Mouse (Mus musculus) lung, adult 2 months (tissue): ENCODE measurements at regions not wholly inside any gene's neighbourhood (a gene's known extent, or its start where the extent isn't known, plus 50 kb on each side); places are given as distances from the start of the nearest gene placed in this dataset.

Source experiments
- DNase-seq: peaks from one replicate; pipeline ENCODE4 v3.0.0; 2022
- H3K4me1 ChIP-seq: fragments of 200-500 bp; 2 replicates; pipeline ENCODE4 v1.6.1; 2011; ENCODE audit warnings: low read length; ENCODE audit not compliant: control insufficient read depth, insufficient read depth
- H3K4me3 ChIP-seq: fragments of 200-500 bp; replicated peaks from 2 replicates; pipeline ENCODE3; 2011; ENCODE audit warnings: low read depth, mild to moderate bottlenecking, control low read depth, low read length; ENCODE audit errors: extremely low read depth
- CTCF ChIP-seq: fragments of 200-500 bp; IDR thresholded peaks from 2 replicates; pipeline ENCODE4 v1.5.1; 2011; ENCODE audit warnings: mild to moderate bottlenecking, low read length, control low read depth; ENCODE audit not compliant: insufficient read depth
- POLR2A ChIP-seq: fragments of 200-500 bp; IDR thresholded peaks from 2 replicates; pipeline ENCODE4 v1.6.1; 2011; ENCODE audit warnings: low read depth, mild to moderate bottlenecking, control low read depth, low read length, borderline replicate concordance; ENCODE audit errors: extremely low read depth
- WGBS: fragments of 180-500 bp; shearing (Covaris S2); methylation state at CpG from one replicate; pipeline ENCODE4 v1.1.7; 2018; 5-methylcytosine and 5-hydroxymethylcytosine counted together

- DNase-seq, result no peak
- no peak overlapping the region for H3K4me3 ChIP-seq
- 47% methylated on average over 6 of the region's 6 CpGs for WGBS
- no peaks in the 10 kb centered on the region for H3K4me1 ChIP-seq
- TF ChIP-seq CTCF (no peak), POLR2A (no peak)
Observed at GRCm38 (mm10) chrX:42360973-42361372, 128.5 kb upstream of the Tex13c2 start.

- Histone ChIP-seq H3K4me3 (no peak overlapping the region), H3K4me1 (no peaks in the 10 kb centered on the region)
- TF ChIP-seq POLR2A (no peak), CTCF (no peak)
- WGBS, result 52% methylated on average over 15 of the region's 15 CpGs
- no peak for DNase-seq
Observed at GRCm38 (mm10) chrX:42361400-42362028, 128.0 kb upstream of the Tex13c2 start.

GRCm38 (mm10) chrX:42364137-42364536 is 125.4 kb upstream of the Tex13c2 start:
- WGBS, result 51% methylated on average over 1 of the region's 1 CpGs
- DNase-seq, result no peak
- no peak overlapping the region for H3K4me3 ChIP-seq
- no peak for TF ChIP-seq CTCF
- no peaks in the 10 kb centered on the region for H3K4me1 ChIP-seq

DNA sequence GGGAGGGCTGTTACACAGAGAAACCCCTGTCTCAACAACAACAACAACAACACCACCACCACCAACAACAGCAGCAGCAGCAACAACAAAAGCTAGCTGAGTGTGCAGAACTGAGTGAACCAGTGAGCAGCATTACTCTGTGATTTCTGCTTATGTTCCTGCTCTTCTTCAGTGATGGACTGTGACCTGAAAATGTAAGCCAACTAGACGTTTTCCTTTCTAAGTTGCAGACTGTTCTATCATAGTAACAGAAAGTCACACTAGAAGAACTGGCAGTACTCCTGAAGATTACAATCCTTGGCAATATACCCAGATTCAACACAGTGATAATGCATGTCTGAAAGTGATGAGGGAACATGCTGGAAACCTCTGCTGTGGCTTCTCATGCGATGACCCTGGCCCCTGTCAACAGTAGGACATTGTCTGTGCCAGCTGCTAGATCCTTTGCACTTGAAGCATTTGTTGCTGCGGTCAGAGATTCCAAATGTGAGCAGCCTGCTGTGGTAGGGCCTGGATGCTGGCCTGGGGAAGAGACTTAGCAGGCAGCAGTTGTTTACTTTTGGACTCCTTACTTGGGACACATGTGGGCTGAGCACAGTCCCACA is 115.6 kb upstream of the Tex13c2 start:
- WGBS, result 37% methylated on average over 3 of the region's 3 CpGs
- no peak for TF ChIP-seq CTCF
- TF ChIP-seq POLR2A, result no peak
- no peak overlapping the region for H3K4me3 ChIP-seq
- H3K4me1 ChIP-seq, result no peaks in the 10 kb centered on the region
- no peak for DNase-seq

DNA sequence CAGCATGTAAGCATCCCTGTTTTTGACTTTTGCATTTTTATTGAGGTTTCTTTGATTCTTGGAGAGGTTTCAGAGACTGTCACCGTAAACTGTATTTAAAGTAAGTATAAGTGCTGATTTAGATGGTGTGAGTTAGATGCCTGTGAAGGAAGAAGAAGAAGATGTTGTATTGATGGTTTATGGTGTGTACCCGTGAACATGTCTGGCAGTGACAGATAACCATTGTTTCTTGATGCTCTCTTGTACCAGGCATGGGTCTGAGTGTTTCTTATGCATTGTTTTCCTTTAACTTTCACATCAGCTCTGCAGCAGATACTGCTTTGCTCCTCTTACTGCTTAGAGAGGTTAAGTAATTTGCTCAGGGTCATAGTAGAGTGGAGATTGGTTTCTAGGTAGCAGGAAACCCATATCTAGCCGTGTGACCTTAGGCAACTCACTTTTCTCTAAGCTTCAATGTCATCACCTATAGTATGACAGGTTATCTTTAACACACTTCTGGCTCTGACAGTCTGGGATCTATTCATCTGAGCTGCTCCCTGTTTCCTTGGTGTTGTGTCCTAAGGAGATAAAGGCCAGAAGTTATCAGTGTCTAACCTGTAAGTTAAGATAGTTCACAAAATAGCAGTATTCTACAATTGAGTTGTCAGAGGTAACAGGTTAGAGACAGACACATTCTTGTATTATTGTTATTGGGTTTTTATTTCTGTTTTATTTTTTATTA is 95.5 kb upstream of the Tex13c2 start:
- TF ChIP-seq POLR2A, result no peak
- no peak for TF ChIP-seq CTCF
- WGBS, result 63% methylated on average over 3 of the region's 3 CpGs
- Histone ChIP-seq H3K4me1 (no peaks in the 10 kb centered on the region), H3K4me3 (no peak overlapping the region)
- no peak for DNase-seq

DNA sequence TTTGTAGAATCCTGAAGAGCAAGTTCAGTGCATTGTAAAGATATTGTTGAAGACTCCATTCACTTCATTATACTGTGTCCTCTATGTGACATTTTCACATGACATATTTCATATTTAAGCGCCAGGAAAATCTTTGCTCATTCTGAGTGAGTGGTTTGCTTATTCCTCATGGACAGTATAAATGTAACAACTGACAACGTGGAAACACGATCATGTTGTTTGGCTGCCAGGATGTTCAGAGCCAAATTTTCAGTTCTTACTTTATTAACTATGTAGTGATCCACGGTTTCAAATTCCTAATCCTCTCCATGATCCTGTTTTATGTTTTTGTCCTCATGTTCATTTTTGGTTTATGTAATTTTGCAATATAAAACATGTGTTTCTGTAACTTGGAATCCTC is 93.0 kb upstream of the Tex13c2 start:
- no peak overlapping the region for H3K4me3 ChIP-seq
- 64% methylated on average over 4 of the region's 4 CpGs for WGBS
- no peak for TF ChIP-seq CTCF
- TF ChIP-seq POLR2A, result no peak
- H3K4me1 ChIP-seq, result no peaks in the 10 kb centered on the region
- DNase-seq, result no peak

DNA sequence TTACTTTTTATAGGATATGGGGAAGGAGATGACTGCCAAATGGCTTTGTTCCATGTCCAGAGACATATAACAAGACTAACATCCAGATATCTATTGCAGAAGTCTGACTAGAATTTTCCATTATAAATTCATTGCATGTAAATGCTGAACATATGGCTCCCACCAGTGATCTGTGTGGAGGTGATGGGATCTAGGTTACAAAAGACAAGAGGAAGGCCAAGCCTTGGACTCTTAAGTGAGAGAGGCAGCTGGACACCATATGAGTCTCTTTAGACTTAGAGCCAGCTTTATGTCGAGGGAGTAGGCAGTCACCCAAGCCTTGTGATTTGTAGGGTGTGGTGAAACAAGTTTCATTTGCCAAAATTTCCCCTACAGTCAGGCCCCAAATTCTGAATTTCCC is 90.7 kb upstream of the Tex13c2 start:
- DNase-seq, result no peak
- WGBS, result 36% methylated on average over 1 of the region's 1 CpGs
- Histone ChIP-seq H3K4me3 (no peak overlapping the region), H3K4me1 (no peaks in the 10 kb centered on the region)
- TF ChIP-seq POLR2A (no peak), CTCF (no peak)

DNA sequence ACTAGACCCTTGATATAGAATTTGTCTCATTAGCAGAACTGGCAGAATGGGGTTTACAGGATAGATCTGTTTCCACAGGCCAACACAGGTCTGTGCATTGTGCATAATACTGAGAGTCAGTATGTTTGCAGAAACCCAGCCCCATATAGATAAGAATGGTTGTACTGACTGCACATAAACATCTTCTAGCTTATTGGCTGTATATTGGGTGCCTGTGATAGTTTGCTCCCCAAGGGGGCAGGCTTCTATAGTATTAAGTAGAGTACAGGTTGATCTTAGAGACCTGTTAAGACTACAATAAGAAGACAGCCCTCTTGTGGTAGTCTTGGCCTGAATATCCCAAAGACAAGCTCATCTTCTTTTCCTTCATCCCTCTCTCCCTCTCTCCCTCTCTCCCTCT is 90.1 kb upstream of the Tex13c2 start:
- TF ChIP-seq CTCF (no peak), POLR2A (no peak)
- DNase-seq, result no peak
- Histone ChIP-seq H3K4me3 (no peak overlapping the region), H3K4me1 (no peaks in the 10 kb centered on the region)

- TF ChIP-seq CTCF (no peak), POLR2A (no peak)
- Histone ChIP-seq H3K4me3 (no peak overlapping the region), H3K4me1 (no peaks in the 10 kb centered on the region)
- DNase-seq, result no peak
- WGBS, result 75% methylated on average over 1 of the region's 1 CpGs
Observed at GRCm38 (mm10) chrX:42401091-42401490, 88.4 kb upstream of the Tex13c2 start.

DNA sequence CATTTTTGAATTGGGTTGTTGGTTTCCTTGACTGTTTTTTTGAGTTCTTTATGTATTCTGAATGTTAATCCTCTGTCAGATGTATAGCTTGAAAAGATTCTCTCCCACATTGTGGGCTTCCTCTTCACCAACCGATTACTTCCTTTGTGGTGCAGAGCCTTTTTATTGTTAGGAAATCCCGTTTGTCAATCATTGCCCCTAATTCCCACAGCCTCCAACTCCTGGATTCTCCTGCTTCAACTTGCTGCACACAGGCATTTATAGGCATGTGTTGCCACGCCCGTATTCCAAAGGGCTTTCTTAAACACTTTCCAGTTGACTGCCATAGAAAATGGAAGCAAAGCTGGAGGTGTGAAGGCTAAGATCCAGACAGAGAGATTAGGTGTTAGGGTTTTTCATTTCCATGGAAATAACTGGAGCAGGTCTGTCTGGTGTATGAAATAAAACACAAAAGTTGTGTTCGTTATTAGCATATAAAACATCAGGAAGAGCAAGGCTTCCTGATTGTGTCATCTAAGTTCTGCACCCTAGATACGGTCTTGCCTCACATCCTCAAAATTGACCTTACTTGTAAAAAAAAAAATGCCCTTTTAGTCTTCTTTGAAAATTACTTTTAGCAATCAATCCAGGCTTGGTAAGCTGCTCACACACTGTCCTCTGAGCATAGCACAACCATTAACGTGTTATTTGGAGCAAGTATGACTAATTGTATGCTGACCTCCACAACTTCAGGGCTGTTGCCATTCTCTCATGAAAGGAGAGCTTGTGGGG is 87.7 kb upstream of the Tex13c2 start:
- TF ChIP-seq CTCF (no peak), POLR2A (no peak)
- H3K4me1 ChIP-seq, result no peaks in the 10 kb centered on the region
- DNase-seq, result no peak
- WGBS, result 54% methylated on average over 7 of the region's 7 CpGs
- no peak overlapping the region for H3K4me3 ChIP-seq
